Mouse (Mus musculus) myocyte (in vitro differentiated cells): Measurements from ENCODE around the gene Gpr34. TPM values are rescaled to one million over a fixed set of nuclear protein-coding genes. Genes with fewer than 3 reads are reported as not detected.

ENCODE experiments used
- H3K27me3 ChIP-seq: one replicate; pipeline ENCODE4 v1.6.1; 2011; ENCODE audit not compliant: control insufficient read depth, insufficient read depth, insufficient read length
- H3K36me3 ChIP-seq: one replicate; pipeline ENCODE4 v1.6.1; 2011; ENCODE audit not compliant: control insufficient read depth, insufficient read depth
- H3K4me2 ChIP-seq: one replicate; pipeline ENCODE4 v1.6.1; 2011; ENCODE audit warnings: low read depth, control low read depth
- H3K4me3 ChIP-seq: one replicate; pipeline ENCODE4 v1.5.1; 2011; ENCODE audit warnings: mild to moderate bottlenecking, control low read depth, moderate library complexity
- H3K79me2 ChIP-seq: one replicate; pipeline ENCODE4 v1.6.1; 2011; ENCODE audit not compliant: control insufficient read depth, insufficient read depth
- H3ac ChIP-seq: one replicate; pipeline ENCODE4 v1.6.1; 2011; ENCODE audit not compliant: control insufficient read depth, insufficient read length
- CEBPB ChIP-seq: IDR thresholded peaks from 2 replicates; pipeline ENCODE4 v1.6.1; 2011; ENCODE audit warnings: mild to moderate bottlenecking, moderate library complexity; ENCODE audit not compliant: poor library complexity, insufficient read depth, severe bottlenecking
- E2F4 ChIP-seq: IDR thresholded peaks from one replicate; pipeline ENCODE4 v1.6.1; 2011; ENCODE audit warnings: mild to moderate bottlenecking, control low read depth, moderate library complexity; ENCODE audit not compliant: insufficient read depth
- MAX ChIP-seq: IDR thresholded peaks from one replicate; pipeline ENCODE4 v1.6.1; 2011; ENCODE audit warnings: low read depth, mild to moderate bottlenecking, control low read depth
- MYOD1 ChIP-seq, 3 experiments: IDR thresholded peaks; one replicate each; pipeline ENCODE4 v1.6.1; 2011; ENCODE audit warnings: control low read depth in 2 of 3, low read depth in 2 of 3, mild to moderate bottlenecking in 2 of 3, moderate library complexity in 1 of 3; ENCODE audit not compliant: insufficient read length in 2 of 3, control insufficient read depth in 1 of 3
- MYOG ChIP-seq, 3 experiments: IDR thresholded peaks; one replicate each; pipeline ENCODE4 v1.6.1; 2011; ENCODE audit warnings: control low read depth in 2 of 3, low read depth in 2 of 3, mild to moderate bottlenecking in 2 of 3; ENCODE audit not compliant: insufficient read length in 2 of 3, control insufficient read depth in 1 of 3, insufficient read depth in 1 of 3
- POLR2A ChIP-seq: IDR thresholded peaks from one replicate; pipeline ENCODE4 v1.6.1; 2011; ENCODE audit warnings: low read depth, mild to moderate bottlenecking, control low read depth, moderate library complexity; ENCODE audit not compliant: insufficient read length
- POLR2AphosphoS2 ChIP-seq: IDR thresholded peaks from one replicate; pipeline ENCODE4 v1.6.1; 2011; ENCODE audit warnings: low read depth, control low read depth; ENCODE audit not compliant: insufficient read length
- REST ChIP-seq: IDR thresholded peaks from one replicate; pipeline ENCODE4 v1.6.1; 2011; ENCODE audit warnings: mild to moderate bottlenecking, control low read depth, moderate library complexity; ENCODE audit not compliant: insufficient read depth, insufficient read length
- SRF ChIP-seq: IDR thresholded peaks from one replicate; pipeline ENCODE4 v1.6.1; 2011; ENCODE audit warnings: low read depth; ENCODE audit not compliant: control insufficient read depth, insufficient read length
- TCF12 ChIP-seq: IDR thresholded peaks from one replicate; pipeline ENCODE4 v1.6.1; 2011; ENCODE audit warnings: mild to moderate bottlenecking, control low read depth; ENCODE audit not compliant: poor library complexity, insufficient read depth, severe bottlenecking
- TCF3 ChIP-seq: IDR thresholded peaks from one replicate; pipeline ENCODE4 v1.6.1; 2011; ENCODE audit warnings: low read depth, control low read depth; ENCODE audit not compliant: insufficient read length
- USF1 ChIP-seq: IDR thresholded peaks from one replicate; pipeline ENCODE4 v1.6.1; 2011; ENCODE audit warnings: low read depth, mild to moderate bottlenecking, control low read depth, moderate library complexity
- polyA plus RNA-seq: library from polyadenylated mRNA; unstranded; fragments of >200 nt; fragmentation: generic; extraction: Trizol; gene quantifications from one replicate; pipeline ENCODE4 v1.2.1, GENCODE M21; 2012; ENCODE audit warnings: missing spikeins

Gene Gpr34
- polyA plus RNA-seq = not detected

DNA sequence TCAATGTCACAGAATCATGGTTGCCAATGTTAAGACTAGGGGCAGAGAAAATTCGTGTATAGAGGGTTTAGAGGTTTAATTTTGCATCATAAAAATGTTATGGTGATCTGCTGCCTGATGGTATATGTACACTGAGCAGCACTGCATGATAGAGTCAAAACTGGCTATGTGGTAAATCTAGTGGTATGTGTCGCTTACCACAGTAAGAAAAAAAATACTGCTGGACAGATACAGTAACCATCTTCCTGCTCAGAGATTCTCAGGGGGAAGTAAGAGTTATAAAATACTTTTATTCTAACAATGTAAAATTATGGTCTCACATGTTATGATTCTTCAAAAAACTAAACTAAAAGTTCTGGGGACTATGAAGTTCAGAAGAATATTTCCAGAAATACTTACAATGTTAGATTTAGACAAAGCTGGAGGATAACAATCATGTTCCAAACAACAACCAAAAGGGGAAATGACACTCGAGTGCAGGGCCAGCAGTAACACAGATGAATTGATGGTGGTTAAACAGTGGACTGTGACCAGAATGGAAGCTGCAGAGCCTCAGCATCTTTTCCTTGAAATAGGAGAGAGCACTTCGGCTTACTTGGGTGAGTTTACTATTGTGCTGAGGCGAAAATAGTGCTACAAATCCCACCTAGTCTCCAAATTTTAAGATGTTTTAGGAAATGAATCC lies at the start of gene Gpr34:
Gpr34 (plus strand) TSS at position 491 of the 685 bp plus-strand sequence.
- no peak within 1 kb of the TSS for H3K4me3 ChIP-seq
- no peak within 1 kb of the TSS for H3ac ChIP-seq
- no peaks in the 10 kb centered on the region for H3K36me3 ChIP-seq
- H3K27me3 ChIP-seq = no peaks in the 10 kb centered on the region
- no peak for TF ChIP-seq POLR2AphosphoS2
- TF ChIP-seq MYOD1 (IDR thresholded peaks at IDR 0.05; ENCODE audit: control insufficient read depth in 1 of 3, insufficient read length in 2 of 3, low read depth in 2 of 3) = no peak
- no peak for TF ChIP-seq TCF12
- TF ChIP-seq MAX = no peak
- TF ChIP-seq MYOG (IDR thresholded peaks at IDR 0.05; ENCODE audit: control insufficient read depth in 1 of 3, insufficient read depth in 1 of 3, insufficient read length in 2 of 3, low read depth in 2 of 3) = no peak
- no peak for TF ChIP-seq REST
- no peak within 1 kb of the TSS for H3K4me2 ChIP-seq
- no peaks in the 10 kb centered on the region for H3K79me2 ChIP-seq

- no peaks in the 10 kb centered on the region for H3K27me3 ChIP-seq
- TF ChIP-seq MYOD1 (IDR thresholded peaks at IDR 0.05; ENCODE audit: control insufficient read depth in 1 of 3, insufficient read length in 2 of 3, low read depth in 2 of 3) (no peak), USF1 (no peak)
- H3K4me3 ChIP-seq = no peak overlapping the region
- no peak overlapping the region for H3ac ChIP-seq
- H3K4me2 ChIP-seq = no peak overlapping the region
- no peaks in the 10 kb centered on the region for H3K36me3 ChIP-seq
- no peaks in the 10 kb centered on the region for H3K79me2 ChIP-seq
Observed at GRCm38 (mm10) chrX:13599373-13599772, 32.5 kb upstream of the Gpr34 start.

- TF ChIP-seq E2F4 (no peak), MYOG (IDR thresholded peaks at IDR 0.05; ENCODE audit: control insufficient read depth in 1 of 3, insufficient read depth in 1 of 3, insufficient read length in 2 of 3, low read depth in 2 of 3) (no peak), TCF3 (no peak), MAX (no peak), TCF12 (no peak), MYOD1 (IDR thresholded peaks at IDR 0.05; ENCODE audit: control insufficient read depth in 1 of 3, insufficient read length in 2 of 3, low read depth in 2 of 3) (no peak), POLR2AphosphoS2 (no peak), USF1 (no peak), REST (no peak), SRF (no peak), CEBPB (no peak), POLR2A (no peak)
Observed at GRCm38 (mm10) chrX:13599966-13600365, 31.9 kb upstream of the Gpr34 start.

GRCm38 (mm10) chrX:13606741-13607140 lies 25.1 kb upstream of the Gpr34 start:
- H3K79me2 ChIP-seq = no peaks in the 10 kb centered on the region
- H3K27me3 ChIP-seq = no peaks in the 10 kb centered on the region
- no peaks in the 10 kb centered on the region for H3K36me3 ChIP-seq
- no peak overlapping the region for H3ac ChIP-seq
- no peak for TF ChIP-seq TCF12
- TF ChIP-seq SRF = no peak
- no peak for TF ChIP-seq USF1
- no peak for TF ChIP-seq TCF3
- TF ChIP-seq REST = no peak
- no peak for TF ChIP-seq MYOD1 (IDR thresholded peaks at IDR 0.05; ENCODE audit: control insufficient read depth in 1 of 3, insufficient read length in 2 of 3, low read depth in 2 of 3)
- H3K4me3 ChIP-seq = no peak overlapping the region
- no peak overlapping the region for H3K4me2 ChIP-seq

More at GRCm38 (mm10) chrX:13599966-13600365, 31.9 kb upstream of the Gpr34 start:
- H3ac ChIP-seq = no peak overlapping the region
- H3K27me3 ChIP-seq = no peaks in the 10 kb centered on the region
- H3K4me2 ChIP-seq = no peak overlapping the region
- no peak overlapping the region for H3K4me3 ChIP-seq
- H3K36me3 ChIP-seq = no peaks in the 10 kb centered on the region
- H3K79me2 ChIP-seq = no peaks in the 10 kb centered on the region

GRCm38 (mm10) chrX:13607752-13608151 lies 24.1 kb upstream of the Gpr34 start:
- Histone ChIP-seq H3K4me3 (no peak overlapping the region), H3K27me3 (no peaks in the 10 kb centered on the region), H3ac (no peak overlapping the region), H3K79me2 (no peaks in the 10 kb centered on the region), H3K36me3 (no peaks in the 10 kb centered on the region), H3K4me2 (no peak overlapping the region)
- TF ChIP-seq MYOG (IDR thresholded peaks at IDR 0.05; ENCODE audit: control insufficient read depth in 1 of 3, insufficient read depth in 1 of 3, insufficient read length in 2 of 3, low read depth in 2 of 3) (no peak), SRF (no peak), MYOD1 (IDR thresholded peaks at IDR 0.05; ENCODE audit: control insufficient read depth in 1 of 3, insufficient read length in 2 of 3, low read depth in 2 of 3) (no peak), POLR2AphosphoS2 (no peak), CEBPB (no peak), REST (no peak), MAX (no peak), POLR2A (no peak), USF1 (no peak)
